Mouse (Mus musculus) left cerebral cortex, adult 11 months (tissue): Measurements from ENCODE around the gene Hdac4.

Experiments
- DNase-seq: peaks from one replicate; pipeline ENCODE4 v3.0.0; 2022; ENCODE audit warnings: low spot score

Gene Hdac4

DNA sequence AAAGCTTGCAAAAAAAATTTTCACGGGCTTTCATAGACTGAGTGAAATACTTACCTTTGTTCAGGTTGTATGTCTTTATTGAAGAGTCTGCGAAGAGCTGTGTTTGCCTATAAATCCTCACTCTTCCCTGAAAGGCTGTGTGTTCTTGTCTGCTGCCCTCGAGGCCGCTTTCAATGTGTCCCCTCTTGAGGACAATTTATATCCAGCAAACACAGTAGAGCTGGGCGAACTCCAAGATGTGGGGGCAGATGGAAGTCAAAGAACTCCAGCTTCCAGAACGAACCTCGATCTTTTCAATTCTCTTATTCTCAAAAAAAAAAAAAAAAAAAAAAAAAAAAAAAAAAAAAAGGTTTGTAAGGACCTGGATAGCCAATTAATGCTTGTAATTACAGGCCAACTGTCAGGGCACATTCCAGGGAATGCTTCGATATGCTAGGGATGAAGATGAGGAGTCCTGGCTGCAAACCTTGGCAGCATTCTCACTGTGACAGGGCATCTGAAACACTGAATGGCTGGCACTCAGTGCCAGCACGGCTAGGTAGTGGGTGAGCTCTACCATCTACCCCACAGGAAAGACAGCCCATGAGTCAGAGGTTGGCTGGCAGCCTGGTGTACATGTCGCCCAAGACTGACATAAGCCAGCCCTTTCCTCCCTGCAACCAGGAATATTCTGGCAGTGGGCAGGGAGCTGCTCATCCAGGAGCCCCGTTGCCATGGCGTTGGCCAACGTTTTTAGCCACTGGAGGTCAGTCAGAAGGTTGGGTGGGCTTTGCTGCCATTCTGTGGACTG lies at the start of gene Hdac4:
Hdac4 (minus strand) TSS at position 340 of the 790 bp plus-strand sequence.
- no peak for DNase-seq

- no peak for DNase-seq
These were observed 48.0 kb upstream of the Hdac4 start for GRCm38 (mm10) chr1:92243549-92243948.

- DNase-seq = no peak
These were observed 44.6 kb upstream of the Hdac4 start for GRCm38 (mm10) chr1:92240072-92240471.

DNA sequence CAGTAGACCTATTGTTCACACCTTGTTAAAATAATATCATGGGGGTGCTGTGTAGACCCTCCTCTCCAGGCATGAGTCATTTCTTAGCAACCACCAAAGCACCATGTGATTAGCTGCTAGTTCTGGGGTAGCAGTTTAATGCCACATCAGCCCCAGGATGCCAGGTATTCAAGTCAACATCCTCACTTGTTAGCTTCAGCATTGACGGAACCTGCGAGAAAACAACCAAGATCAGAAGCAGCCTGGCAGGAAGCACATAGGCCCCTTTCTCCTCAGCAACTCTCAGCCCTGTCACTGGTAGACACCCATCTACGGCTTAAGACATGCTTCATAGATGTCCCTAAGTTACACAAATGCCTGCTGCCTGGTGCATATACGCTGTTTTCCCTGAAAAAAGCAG lies 40.1 kb upstream of the Hdac4 start:
- no peak for DNase-seq

DNA sequence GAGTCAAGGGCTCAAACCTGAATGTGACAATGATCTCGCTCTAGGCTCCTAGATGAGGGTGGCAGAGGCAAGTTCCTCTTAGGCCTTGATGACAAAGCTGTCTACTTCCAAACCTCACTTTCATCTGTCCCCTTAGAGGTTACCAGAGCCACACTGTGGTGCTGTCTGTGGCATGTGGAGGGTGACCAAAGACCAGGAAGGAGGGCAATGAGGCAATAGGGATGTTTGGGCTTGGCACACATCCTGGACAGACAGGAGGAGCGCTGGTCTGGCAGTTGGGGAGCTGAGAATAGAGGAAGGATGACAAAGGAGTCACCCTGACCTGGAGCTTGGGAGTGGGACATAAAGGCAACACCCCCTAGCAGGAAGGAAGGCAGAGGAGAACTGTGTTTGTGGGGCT lies 29.8 kb upstream of the Hdac4 start:
- DNase-seq = no peak

DNA sequence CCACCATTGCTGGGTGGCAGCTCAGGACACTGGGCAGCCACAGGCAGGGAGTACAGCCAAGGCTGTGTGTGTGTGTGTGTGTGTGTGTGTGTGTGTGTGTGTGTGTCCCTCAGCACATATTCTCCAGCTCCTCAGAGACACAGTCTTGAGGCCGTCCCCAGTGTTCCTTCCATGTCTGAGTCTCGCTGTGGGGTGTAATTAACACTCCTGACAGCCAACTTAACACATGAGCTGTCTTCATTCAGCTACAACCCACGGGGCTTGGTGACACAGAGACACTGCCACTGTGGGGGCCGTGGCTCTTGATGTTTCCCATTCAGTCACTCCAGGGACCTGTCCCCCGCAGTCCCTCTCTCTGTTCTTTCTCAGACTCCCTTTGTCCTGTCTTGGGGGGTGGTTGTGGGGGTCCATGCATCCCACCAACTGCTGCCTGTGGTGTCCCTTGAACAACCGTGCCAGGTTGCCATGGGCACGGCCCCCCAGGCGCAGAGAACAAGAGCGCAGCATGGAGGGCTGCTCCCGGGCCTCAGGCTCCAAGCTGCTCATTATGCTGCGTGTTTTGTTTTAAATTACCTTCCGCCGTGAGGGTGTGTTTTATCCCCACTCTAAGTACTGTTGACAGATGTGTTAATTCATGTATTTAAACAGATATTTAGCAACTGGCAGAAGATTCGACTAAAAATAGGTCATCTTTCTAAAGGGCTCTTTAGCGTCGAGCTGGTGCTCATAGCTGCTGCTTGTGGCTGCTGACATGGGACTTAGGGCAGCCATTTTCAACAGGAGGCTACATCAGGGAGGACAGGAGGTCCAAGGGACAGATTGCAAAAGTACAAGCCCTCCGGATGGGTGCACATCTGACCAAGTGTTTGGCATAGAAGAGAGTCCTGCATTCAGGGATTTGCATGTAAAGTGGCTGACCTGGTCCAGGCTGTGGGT lies 28.7 kb upstream of the Hdac4 start:
- DNase-seq = peak; percentile 48

DNA sequence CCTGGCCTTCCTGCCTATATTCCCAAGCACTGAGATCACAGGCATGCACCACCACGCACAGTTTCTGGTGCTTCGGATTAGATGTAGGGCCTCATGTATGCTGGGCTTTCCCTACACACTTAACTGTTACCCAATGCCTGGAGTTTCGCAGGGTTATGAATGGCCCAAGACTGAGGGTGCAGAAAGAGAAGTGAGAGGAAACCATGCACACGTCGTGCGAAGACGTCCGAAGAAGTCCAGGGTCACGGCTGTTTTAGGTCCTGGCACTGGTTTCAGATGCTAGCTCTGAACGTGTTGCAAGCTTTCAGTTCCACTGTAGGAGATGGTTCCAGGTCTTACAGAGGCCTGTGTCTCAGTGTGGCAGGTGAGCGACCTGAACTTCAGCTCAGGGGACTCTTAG lies 21.2 kb upstream of the Hdac4 start:
- DNase-seq = no peak

- DNase-seq = peak; percentile 31
These were observed 20.6 kb upstream of the Hdac4 start for GRCm38 (mm10) chr1:92215996-92216630.

GRCm38 (mm10) chr1:92215131-92215638 lies 19.7 kb upstream of the Hdac4 start:
- no peak for DNase-seq

DNA sequence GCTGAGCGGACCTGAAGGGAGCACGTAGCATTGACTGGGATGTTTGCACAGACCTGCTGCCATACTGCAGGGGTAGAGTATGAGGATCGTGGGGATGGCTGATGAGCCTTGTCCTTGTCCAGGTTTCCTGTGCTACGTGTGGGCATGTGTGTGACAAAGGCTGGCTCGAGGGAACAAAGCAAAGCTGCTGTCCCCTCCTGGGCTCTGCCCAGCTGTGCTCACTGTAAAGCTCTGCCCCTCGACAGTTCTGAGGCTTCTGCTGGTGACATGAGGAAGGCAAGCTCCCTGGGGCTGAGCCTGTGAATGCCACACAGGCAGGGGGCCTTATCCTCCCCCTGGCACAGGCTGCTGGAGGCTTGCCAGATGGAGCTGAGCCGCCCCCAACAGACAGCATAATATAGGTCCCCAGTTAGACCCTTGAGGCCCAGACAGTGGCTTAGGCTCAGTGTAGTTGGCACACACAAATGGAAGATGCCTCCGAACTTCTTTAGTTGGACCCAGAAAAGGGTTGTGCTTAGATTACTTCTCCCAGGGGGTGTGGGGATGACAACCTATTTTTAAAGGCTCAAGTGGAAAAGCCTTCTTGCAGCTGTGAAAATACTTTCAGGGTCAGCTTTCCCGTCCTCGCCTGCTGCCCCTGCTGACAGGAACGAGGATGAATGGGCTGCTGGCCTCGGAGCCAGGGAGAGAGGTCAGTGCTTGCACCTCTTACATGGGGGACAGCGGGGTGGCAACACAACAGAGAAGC lies 16.7 kb upstream of the Hdac4 start:
- no peak for DNase-seq

DNA sequence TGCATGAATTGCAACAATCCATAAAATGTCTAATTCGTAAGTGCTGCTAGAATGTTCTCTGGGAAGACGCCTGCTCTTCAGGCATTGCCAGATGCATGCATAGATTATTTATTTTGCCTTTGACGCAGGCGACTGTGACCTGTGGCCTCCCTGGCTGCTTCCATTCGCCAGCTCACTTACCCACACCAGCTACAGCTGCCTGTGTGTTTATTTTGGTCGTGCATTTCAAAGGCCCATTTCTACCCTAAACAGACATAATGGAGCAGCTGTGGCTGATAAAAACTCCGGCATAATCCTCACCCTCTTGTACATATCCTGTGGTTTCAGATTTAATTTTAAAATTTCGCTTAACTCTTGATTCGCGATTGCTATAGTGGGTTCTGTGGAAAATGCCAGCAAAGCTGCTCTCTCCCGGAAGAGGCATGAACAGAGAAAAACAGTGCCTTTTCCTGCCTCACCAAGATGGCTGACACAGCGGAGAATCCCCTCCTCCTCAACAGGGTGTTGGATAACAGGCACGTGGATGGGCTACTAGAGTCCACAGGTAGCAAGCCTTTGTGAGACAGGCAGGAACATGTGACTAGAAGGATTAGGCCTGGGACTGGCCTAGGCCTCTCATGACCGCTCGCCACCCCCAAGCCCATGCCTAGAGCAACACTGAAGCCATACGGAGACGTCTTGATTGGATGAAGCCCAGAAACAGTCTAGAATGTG lies 7.3 kb upstream of the Hdac4 start:
- DNase-seq = no peak

- no peak for DNase-seq
These were observed 5.0 kb downstream of the Hdac4 start for GRCm38 (mm10) chr1:92190463-92190862.

GRCm38 (mm10) chr1:92187137-92187536 lies 8.4 kb downstream of the Hdac4 start:
- DNase-seq = no peak

DNA sequence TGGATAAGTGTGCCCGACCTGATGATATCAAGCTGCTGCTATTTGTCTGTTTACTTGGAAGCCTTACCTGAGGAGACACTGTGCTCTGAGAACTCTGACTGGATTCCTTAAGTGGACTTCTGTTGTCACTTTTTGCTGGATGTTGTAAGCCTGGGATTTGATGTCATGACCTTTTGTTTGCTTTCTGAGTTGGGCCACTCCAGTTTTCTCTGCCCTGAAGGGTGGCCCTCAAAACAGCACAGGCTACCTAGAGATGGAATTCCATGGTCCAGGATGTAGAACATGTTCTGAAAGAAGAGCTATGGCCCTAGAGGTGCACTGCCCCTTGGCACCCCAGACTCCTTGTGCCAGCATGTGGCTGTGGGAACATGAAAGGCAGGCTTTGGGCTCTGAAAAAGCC lies 10.9 kb downstream of the Hdac4 start:
- DNase-seq = no peak

GRCm38 (mm10) chr1:92183101-92183790 lies 12.3 kb downstream of the Hdac4 start:
- DNase-seq = no peak

DNA sequence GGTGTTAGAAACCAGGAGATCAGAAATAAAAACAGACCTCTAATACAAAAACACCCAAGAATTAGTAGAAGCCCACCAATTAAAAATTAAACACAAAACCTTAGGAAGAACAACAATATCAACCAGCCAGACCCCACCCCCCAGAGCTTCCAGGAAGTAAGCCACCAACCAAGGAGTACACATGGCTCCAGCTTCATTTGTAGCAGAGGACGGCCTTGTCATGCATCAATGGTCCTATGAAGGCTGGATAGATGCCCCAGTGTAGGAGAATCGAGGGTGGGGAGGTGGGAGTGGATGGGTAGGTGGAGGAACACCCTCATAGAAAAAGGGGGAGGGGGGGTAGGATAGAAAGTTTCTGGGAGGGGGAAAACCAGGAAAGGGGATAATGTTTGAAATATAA lies 13.5 kb downstream of the Hdac4 start:
- no peak for DNase-seq

DNA sequence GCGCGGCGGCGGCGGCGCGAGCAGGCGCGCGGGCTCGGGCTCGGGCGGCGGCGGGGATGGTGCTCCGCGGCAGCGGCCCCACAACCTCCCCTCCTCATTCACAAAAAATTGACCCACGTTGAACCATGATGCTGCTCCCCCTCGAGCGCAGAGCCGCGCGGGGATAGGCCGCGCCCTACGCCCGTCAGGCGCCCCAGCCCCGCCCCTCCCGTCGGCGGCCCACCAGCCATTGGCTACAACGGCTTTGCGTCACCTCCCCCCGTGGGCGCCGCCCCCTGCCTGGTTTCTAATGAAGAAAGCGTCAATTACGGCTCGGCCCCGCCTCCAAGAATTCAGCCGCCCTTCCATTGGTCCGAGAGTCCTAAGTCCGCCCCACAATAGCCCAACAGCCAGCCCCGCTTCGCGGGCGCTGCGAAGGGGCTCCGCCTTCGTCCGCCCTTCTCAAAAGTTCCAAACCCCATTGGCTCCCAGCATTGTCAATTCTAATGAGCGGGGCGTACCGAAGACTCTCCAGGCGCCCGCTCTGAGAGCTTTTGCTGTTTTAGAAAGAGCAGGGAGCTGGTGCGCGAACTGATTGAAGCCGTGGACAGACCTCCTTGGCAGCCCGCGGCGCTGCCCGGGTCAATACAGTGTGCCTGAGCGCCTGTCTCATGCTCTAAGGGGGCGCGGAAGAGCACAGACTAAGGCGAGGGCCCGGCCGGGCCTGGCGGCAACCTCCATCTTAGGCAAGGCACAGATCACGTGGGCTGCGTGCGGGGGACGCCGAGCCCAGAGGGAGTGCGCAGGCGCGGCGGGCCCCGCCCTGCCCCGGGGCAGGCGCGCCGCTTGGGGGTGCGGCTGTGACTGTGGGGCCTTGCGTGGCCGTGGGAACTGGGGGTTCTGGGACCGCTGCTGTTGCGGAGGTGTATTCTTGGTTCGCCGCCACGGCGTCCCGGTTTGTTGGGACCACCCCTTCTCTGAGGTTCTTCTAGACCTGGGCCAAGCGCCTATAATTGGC lies 15.1 kb downstream of the Hdac4 start:
- peak; percentile 100 for DNase-seq

GRCm38 (mm10) chr1:92179489-92180006 lies 16.0 kb downstream of the Hdac4 start:
- DNase-seq = no peak

DNA sequence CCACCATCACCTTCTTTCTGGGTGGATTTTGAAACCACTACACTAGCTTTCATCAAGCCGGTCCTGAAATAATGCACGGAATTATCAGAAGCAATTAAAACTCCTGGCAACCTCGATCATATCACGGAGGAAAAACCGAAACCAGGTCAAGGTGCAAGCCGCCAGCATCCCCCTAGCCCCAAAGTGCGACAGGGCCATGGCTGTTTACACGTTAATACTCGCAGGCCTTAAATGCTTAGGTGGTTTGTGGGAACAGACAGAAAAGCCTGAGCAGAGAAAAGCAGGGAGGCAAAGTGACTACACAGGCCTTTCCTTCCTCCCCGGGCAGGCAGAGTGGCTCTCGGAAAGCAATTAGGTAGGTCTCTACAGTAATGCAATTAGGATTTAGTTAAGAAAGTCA lies 16.4 kb downstream of the Hdac4 start:
- no peak for DNase-seq
